Mouse (Mus musculus) lung, postnatal 0 days (tissue): ENCODE measurements at regions not wholly inside any gene's neighbourhood (a gene's known extent, or its start where the extent isn't known, plus 50 kb on each side); places are given as distances from the start of the nearest gene placed in this dataset.

Source experiments
- CTCF ChIP-seq: IDR thresholded peaks from 2 replicates; pipeline ENCODE4 v1.5.1; 2016; ENCODE audit warnings: antibody characterized with exemption, mild to moderate bottlenecking
- EP300 ChIP-seq: IDR thresholded peaks from 2 replicates; pipeline ENCODE4 v1.6.1; 2016; ENCODE audit warnings: antibody characterized with exemption, mild to moderate bottlenecking, control low read depth

DNA sequence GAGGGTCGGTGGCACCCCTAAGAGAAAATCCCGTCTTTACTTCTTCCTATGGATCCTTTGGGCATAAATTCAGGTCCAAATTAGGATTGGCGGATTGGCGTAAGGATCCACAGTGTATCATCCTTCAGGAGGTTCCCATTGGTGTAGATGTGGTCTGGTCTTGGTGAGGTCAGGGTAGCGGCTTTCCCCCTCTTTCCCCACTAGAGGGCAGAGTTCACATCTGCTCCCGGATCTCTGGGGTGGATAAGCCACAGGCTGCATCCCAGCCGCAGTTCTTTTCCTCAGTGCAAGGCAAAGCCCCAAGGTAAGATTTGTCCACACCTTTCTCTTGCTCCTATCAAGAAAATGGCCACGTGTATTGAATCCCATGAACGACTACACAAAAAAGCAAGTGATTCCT, 51.8 kb upstream of the Enpp6 start:
- TF ChIP-seq CTCF, result peak; percentile 85
- no peak for TF ChIP-seq EP300
